Mouse (Mus musculus): ENCODE results near the gene Rtf1. TPM values are rescaled to one million over a fixed set of nuclear protein-coding genes. Genes with fewer than 3 reads are reported as not detected.

Rtf1 gene
- polyA plus RNA-seq, 1 experiment from 2014 or later: 53.3 TPM

GRCm38 (mm10) chr2:119743808-119744162 is 68.9 kb downstream of the Rtf1 start:
- Histone ChIP-seq H3K4me3 (replicated peaks; ENCODE audit: low read length) (peak overlapping the region; percentile 3), H3K4me2 (ENCODE audit: low read length) (no peak overlapping the region), H3K27me3 (replicated peaks; ENCODE audit: control insufficient read depth, insufficient read depth, low read length) (peaks cover 33% of the 10 kb centered on the region), H3K9me3 (ENCODE audit: control insufficient read depth, low read length) (no peaks in the 10 kb centered on the region), H3K27ac (ENCODE audit: low read length) (no peak overlapping the region), H3K9ac (replicated peaks; ENCODE audit: low read depth, low read length) (no peak overlapping the region), H3K36me3 (ENCODE audit: control insufficient read depth, insufficient read depth) (no peaks in the 10 kb centered on the region), H3K4me1 (replicated peaks; ENCODE audit: control insufficient read depth, insufficient read depth, low read length) (peaks cover 27% of the 10 kb centered on the region)
- WGBS: 7% methylated on average over 22 of the region's 22 CpGs
- no peak for ATAC-seq

- peak overlapping the region; percentile 5; the same call in 1 of the 2 replicates for H3K4me3 ChIP-seq (replicated peaks; ENCODE audit: low read length)
- H3K9ac ChIP-seq (replicated peaks; ENCODE audit: low read depth, low read length): no peak overlapping the region; the same call in 1 of the 2 replicates
- peak overlapping the region; percentile 9; the same call in 1 of the 2 replicates for H3K4me2 ChIP-seq (ENCODE audit: low read length)
- no peaks in the 10 kb centered on the region for H3K9me3 ChIP-seq (ENCODE audit: control insufficient read depth, low read length)
- no peak for ATAC-seq
- H3K36me3 ChIP-seq (ENCODE audit: control insufficient read depth, insufficient read depth): no peaks in the 10 kb centered on the region
- 6% methylated on average over 46 of the region's 46 CpGs for WGBS
- H3K4me1 ChIP-seq (replicated peaks; ENCODE audit: control insufficient read depth, insufficient read depth, low read length): peaks cover 27% of the 10 kb centered on the region
- H3K27me3 ChIP-seq (replicated peaks; ENCODE audit: control insufficient read depth, insufficient read depth, low read length): peaks cover 33% of the 10 kb centered on the region
- no peak overlapping the region for H3K27ac ChIP-seq (ENCODE audit: low read length)
Measured at GRCm38 (mm10) chr2:119744163-119745111, 69.6 kb downstream of the Rtf1 start.

GRCm38 (mm10) chr2:119745281-119745680 is 70.4 kb downstream of the Rtf1 start:
- Histone ChIP-seq H3K4me2 (ENCODE audit: low read length) (no peak overlapping the region), H3K27me3 (replicated peaks; ENCODE audit: control insufficient read depth, insufficient read depth, low read length) (peaks cover 33% of the 10 kb centered on the region), H3K4me3 (replicated peaks; ENCODE audit: low read length) (no peak overlapping the region), H3K4me1 (replicated peaks; ENCODE audit: control insufficient read depth, insufficient read depth, low read length) (peaks cover 27% of the 10 kb centered on the region), H3K27ac (ENCODE audit: low read length) (no peak overlapping the region), H3K36me3 (ENCODE audit: control insufficient read depth, insufficient read depth) (no peaks in the 10 kb centered on the region), H3K9me3 (ENCODE audit: control insufficient read depth, low read length) (no peaks in the 10 kb centered on the region), H3K9ac (replicated peaks; ENCODE audit: low read depth, low read length) (no peak overlapping the region)
- ATAC-seq: no peak
- WGBS: 10% methylated on average over 1 of the region's 1 CpGs

- H3K9ac ChIP-seq (replicated peaks; ENCODE audit: low read depth, low read length): no peak overlapping the region
- H3K4me2 ChIP-seq (ENCODE audit: low read length): no peak overlapping the region
- H3K4me1 ChIP-seq (replicated peaks; ENCODE audit: control insufficient read depth, insufficient read depth, low read length): peaks cover 16% of the 10 kb centered on the region
- ATAC-seq: no peak
- H3K36me3 ChIP-seq (ENCODE audit: control insufficient read depth, insufficient read depth): no peaks in the 10 kb centered on the region
- no peak overlapping the region for H3K4me3 ChIP-seq (replicated peaks; ENCODE audit: low read length)
- 80% methylated on average over 7 of the region's 7 CpGs for WGBS
- peaks cover 30% of the 10 kb centered on the region for H3K27me3 ChIP-seq (replicated peaks; ENCODE audit: control insufficient read depth, insufficient read depth, low read length)
- no peak overlapping the region for H3K27ac ChIP-seq (ENCODE audit: low read length)
- no peaks in the 10 kb centered on the region for H3K9me3 ChIP-seq (ENCODE audit: control insufficient read depth, low read length)
Measured at GRCm38 (mm10) chr2:119747554-119747953, 72.7 kb downstream of the Rtf1 start.

GRCm38 (mm10) chr2:119749260-119749659 is 74.4 kb downstream of the Rtf1 start:
- H3K4me2 ChIP-seq (ENCODE audit: low read length): no peak overlapping the region
- no peaks in the 10 kb centered on the region for H3K36me3 ChIP-seq (ENCODE audit: control insufficient read depth, insufficient read depth)
- ATAC-seq: no peak
- no peaks in the 10 kb centered on the region for H3K9me3 ChIP-seq (ENCODE audit: control insufficient read depth, low read length)
- no peak overlapping the region for H3K9ac ChIP-seq (replicated peaks; ENCODE audit: low read depth, low read length)
- peaks cover 3% of the 10 kb centered on the region for H3K4me1 ChIP-seq (replicated peaks; ENCODE audit: control insufficient read depth, insufficient read depth, low read length)
- WGBS: 80% methylated on average over 13 of the region's 13 CpGs
- no peak overlapping the region for H3K4me3 ChIP-seq (replicated peaks; ENCODE audit: low read length)
- H3K27me3 ChIP-seq (replicated peaks; ENCODE audit: control insufficient read depth, insufficient read depth, low read length): peaks cover 13% of the 10 kb centered on the region
- no peak overlapping the region for H3K27ac ChIP-seq (ENCODE audit: low read length)

GRCm38 (mm10) chr2:119757601-119758100 is 82.8 kb downstream of the Rtf1 start:
- 4% methylated on average over 23 of the region's 31 CpGs for WGBS
- Histone ChIP-seq H3K36me3 (ENCODE audit: control insufficient read depth, insufficient read depth) (no peaks in the 10 kb centered on the region), H3K4me2 (ENCODE audit: low read length) (peak overlapping the region; percentile 94), H3K9ac (replicated peaks; ENCODE audit: low read depth, low read length) (peak overlapping the region; percentile 64), H3K4me3 (replicated peaks; ENCODE audit: low read length) (peak overlapping the region; percentile 69), H3K27me3 (replicated peaks; ENCODE audit: control insufficient read depth, insufficient read depth, low read length) (peaks cover 31% of the 10 kb centered on the region), H3K9me3 (ENCODE audit: control insufficient read depth, low read length) (no peaks in the 10 kb centered on the region), H3K4me1 (replicated peaks; ENCODE audit: control insufficient read depth, insufficient read depth, low read length) (peaks cover 14% of the 10 kb centered on the region), H3K27ac (ENCODE audit: low read length) (no peak overlapping the region)
- ATAC-seq: peak; percentile 43; the same call in 1 of the 2 replicates

- under 1% methylated on average over 68 of the region's 77 CpGs for WGBS
- Histone ChIP-seq H3K4me3 (replicated peaks; ENCODE audit: low read length) (peak overlapping the region; percentile 69), H3K27ac (ENCODE audit: low read length) (no peak overlapping the region), H3K4me2 (ENCODE audit: low read length) (peak overlapping the region; percentile 94), H3K36me3 (ENCODE audit: control insufficient read depth, insufficient read depth) (no peaks in the 10 kb centered on the region), H3K9me3 (ENCODE audit: control insufficient read depth, low read length) (no peaks in the 10 kb centered on the region), H3K9ac (replicated peaks; ENCODE audit: low read depth, low read length) (peak overlapping the region; percentile 64), H3K27me3 (replicated peaks; ENCODE audit: control insufficient read depth, insufficient read depth, low read length) (peaks cover 31% of the 10 kb centered on the region), H3K4me1 (replicated peaks; ENCODE audit: control insufficient read depth, insufficient read depth, low read length) (peaks cover 14% of the 10 kb centered on the region)
- peak; percentile 37; the same call in 1 of the 2 replicates for ATAC-seq
Measured at GRCm38 (mm10) chr2:119758101-119758843, 83.4 kb downstream of the Rtf1 start.

GRCm38 (mm10) chr2:119758844-119759835 is 84.3 kb downstream of the Rtf1 start:
- peak overlapping the region; percentile 64; the same call in 1 of the 2 replicates for H3K9ac ChIP-seq (replicated peaks; ENCODE audit: low read depth, low read length)
- 5% methylated on average over 44 of the region's 44 CpGs for WGBS
- H3K36me3 ChIP-seq (ENCODE audit: control insufficient read depth, insufficient read depth): 0 out of 2 replicates have a peak, but pooled peaks cover 1% of the 10 kb centered on the region
- H3K4me3 ChIP-seq (replicated peaks; ENCODE audit: low read length): peak overlapping the region; percentile 69
- no peaks in the 10 kb centered on the region for H3K9me3 ChIP-seq (ENCODE audit: control insufficient read depth, low read length)
- H3K4me2 ChIP-seq (ENCODE audit: low read length): peak overlapping the region; percentile 94
- H3K27me3 ChIP-seq (replicated peaks; ENCODE audit: control insufficient read depth, insufficient read depth, low read length): peaks cover 31% of the 10 kb centered on the region
- 0 out of 2 replicates have a peak, but pooled peaks have one; percentile 2 for ATAC-seq
- peaks cover 14% of the 10 kb centered on the region for H3K4me1 ChIP-seq (replicated peaks; ENCODE audit: control insufficient read depth, insufficient read depth, low read length)
- no peak overlapping the region for H3K27ac ChIP-seq (ENCODE audit: low read length)

Measured in forebrain, embryonic 16.5 days (tissue).